Mouse (Mus musculus): ENCODE data around the gene Myo10.

Myo10 gene

DNA sequence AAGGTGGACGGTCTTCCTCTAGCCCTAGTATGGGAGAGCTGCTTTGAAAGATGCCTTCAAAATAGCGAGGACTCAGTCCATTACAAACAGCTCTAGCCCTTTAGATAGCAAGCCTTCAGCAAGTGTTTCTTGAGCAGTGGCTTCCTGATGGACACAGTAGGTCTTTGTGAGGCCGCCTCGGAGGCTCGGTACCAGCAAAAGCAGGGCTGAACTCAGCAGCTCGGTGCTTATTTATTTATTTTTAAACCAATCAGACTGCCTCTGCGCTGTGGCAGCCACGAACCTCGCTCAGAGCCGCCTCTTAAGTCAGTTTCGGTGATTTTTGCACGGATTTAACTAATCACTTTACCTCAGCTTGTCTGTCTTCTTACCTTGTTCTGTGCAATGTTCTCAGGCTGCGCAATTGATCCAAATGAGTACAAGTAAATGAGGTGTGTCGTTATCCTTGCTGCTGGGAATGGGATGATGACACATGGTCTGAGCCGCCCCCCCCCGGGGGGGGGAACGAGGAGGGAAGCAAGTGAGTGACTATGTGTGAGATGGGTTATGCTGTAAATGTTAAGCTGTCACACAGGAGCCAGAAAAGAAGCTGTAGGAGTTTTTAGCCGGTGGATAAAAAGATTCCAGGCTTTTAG is 232.1 kb downstream of the Myo10 start:
- DNase-seq = no peak

DNA sequence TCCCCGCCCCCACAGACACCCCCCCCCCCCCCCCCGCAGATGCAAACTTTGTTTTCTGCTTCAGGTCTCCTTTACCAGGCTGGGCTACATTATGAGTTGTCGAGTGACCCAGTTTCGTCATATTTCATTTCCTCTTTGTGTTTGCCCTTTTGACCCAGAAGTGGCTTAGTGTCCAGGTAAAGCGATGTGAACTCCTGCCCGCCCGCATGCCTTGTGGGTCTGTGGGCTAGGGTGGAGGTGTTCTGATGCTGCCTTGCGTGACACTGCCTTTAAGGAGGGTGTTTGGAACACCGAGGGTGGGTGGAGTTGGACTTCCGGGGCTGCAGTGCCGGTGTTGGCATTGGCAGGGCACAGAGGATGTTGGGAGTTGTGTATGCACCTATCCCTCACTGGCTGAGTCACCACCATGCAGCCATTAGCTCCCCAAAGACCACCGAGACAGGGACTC is 236.3 kb downstream of the Myo10 start:
- no peak for DNase-seq

DNA sequence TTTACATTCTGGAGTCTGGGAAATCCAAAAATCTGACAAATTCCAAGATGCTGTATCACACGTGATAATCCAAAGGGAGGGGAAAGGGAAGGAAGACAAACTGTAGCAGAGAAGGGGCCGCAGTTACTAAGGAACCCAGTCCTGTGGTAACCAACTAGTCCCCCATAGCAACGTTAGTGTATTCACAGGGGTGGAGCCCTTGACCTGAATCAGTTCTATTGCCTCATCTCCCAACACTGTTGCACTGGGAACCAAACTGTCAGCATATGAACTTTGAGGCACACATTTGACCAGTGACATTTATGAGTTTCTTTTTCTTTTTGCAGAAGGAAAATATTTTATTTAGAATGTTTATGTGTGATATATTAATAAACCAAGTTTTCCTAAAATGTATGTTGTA is 237.1 kb downstream of the Myo10 start:
- no peak for DNase-seq

DNA sequence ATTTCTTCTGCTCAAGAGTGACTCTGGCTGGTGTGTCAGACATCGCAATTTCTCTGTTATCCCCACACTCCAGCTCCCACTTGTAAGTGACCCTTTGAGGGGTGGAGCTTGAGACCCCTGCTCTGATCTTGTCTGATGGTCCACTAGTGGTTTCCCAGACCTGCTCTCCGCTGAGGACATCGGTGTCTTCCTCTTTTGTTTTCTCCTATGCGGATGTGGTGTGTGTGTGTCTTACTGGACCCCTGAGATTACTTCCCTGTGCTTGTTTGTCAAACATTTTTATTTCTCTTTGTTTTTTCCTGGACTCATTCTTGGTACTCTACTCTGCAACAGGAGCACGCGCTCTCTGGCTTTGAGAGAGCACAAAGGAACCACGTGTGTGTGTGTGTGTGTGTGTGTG is 239.6 kb downstream of the Myo10 start:
- DNase-seq = no peak

All from cerebellum, adult 8-10 months (tissue).